Mouse (Mus musculus): Measurements from ENCODE around the gene Tmem158. TPM values are rescaled to one million over a fixed set of nuclear protein-coding genes. Genes with fewer than 3 reads are reported as not detected.

Tmem158 gene
- polyA plus RNA-seq, 1 experiment from 2014 or later, result 9.7 TPM

- Histone ChIP-seq H3K36me3 (ENCODE audit: control insufficient read depth, insufficient read depth, low read length) (no peaks in the 10 kb centered on the region), H3K4me3 (ENCODE audit: low read depth, low read length) (no peak overlapping the region), H3K27me3 (ENCODE audit: control insufficient read depth, insufficient read depth, low read length) (no peaks in the 10 kb centered on the region), H3K9me3 (ENCODE audit: control insufficient read depth, low read depth, low read length) (no peaks in the 10 kb centered on the region), H3K9ac (replicated peaks; ENCODE audit: low read depth, low read length) (no peak overlapping the region), H3K4me2 (replicated peaks; ENCODE audit: low read depth, low read length) (no peak overlapping the region), H3K4me1 (ENCODE audit: control insufficient read depth, insufficient read depth, low read length) (no peaks in the 10 kb centered on the region), H3K27ac (ENCODE audit: low read length) (no peak overlapping the region)
- ATAC-seq (ENCODE audit: insufficient number of reproducible peaks, insufficient read depth, low FRiP score, low read depth), result no peak
- whole genome bisulfite sequencing, result 75% methylated on average over 3 of the region's 3 CpGs
These were observed 33.3 kb downstream of the Tmem158 start for GRCm38 (mm10) chr9:123227106-123227750.

DNA sequence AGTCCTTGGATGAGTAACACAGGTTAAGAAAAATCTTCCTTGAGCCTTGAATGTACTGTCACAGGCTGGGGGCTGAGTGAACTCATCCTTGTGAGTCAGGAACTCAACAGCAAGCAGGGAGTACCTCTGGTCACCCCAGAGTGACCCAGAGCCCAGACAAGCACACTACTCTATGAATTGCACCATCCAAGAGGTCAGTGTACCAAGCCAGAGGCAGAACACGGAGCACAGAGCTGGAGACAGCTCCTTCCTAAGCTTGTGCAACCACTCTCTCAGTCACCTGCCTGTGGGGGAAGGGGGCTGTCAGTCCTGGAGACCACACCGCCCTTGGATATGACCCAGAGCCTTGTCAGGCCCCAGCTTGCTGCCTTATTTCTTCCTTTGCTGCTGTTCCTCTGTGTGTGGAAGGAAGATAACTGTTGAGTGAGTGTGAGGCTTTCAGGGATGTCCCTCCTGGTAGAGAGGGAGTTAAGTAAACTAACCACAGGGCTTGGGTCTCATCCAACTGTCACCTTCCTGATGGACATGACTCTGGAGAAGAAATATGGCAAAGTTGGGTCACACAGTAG lies 35.6 kb downstream of the Tmem158 start:
- 61% methylated on average over 2 of the region's 2 CpGs for WGBS
- no peak for ATAC-seq (ENCODE audit: insufficient number of reproducible peaks, insufficient read depth, low FRiP score, low read depth)
- no peaks in the 10 kb centered on the region for H3K27me3 ChIP-seq (ENCODE audit: control insufficient read depth, insufficient read depth, low read length)
- no peaks in the 10 kb centered on the region for H3K36me3 ChIP-seq (ENCODE audit: control insufficient read depth, insufficient read depth, low read length)
- no peaks in the 10 kb centered on the region for H3K4me1 ChIP-seq (ENCODE audit: control insufficient read depth, insufficient read depth, low read length)
- H3K9me3 ChIP-seq (ENCODE audit: control insufficient read depth, low read depth, low read length), result no peaks in the 10 kb centered on the region
- H3K9ac ChIP-seq (replicated peaks; ENCODE audit: low read depth, low read length), result no peak overlapping the region
- H3K4me3 ChIP-seq (ENCODE audit: low read depth, low read length), result no peak overlapping the region
- no peak overlapping the region for H3K4me2 ChIP-seq (replicated peaks; ENCODE audit: low read depth, low read length)
- no peak overlapping the region for H3K27ac ChIP-seq (ENCODE audit: low read length)

GRCm38 (mm10) chr9:123219826-123220225 lies 40.7 kb downstream of the Tmem158 start:
- 56% methylated on average over 5 of the region's 5 CpGs for WGBS
- Histone ChIP-seq H3K36me3 (ENCODE audit: control insufficient read depth, insufficient read depth, low read length) (no peaks in the 10 kb centered on the region), H3K4me3 (ENCODE audit: low read depth, low read length) (no peak overlapping the region), H3K27me3 (ENCODE audit: control insufficient read depth, insufficient read depth, low read length) (no peaks in the 10 kb centered on the region), H3K4me2 (replicated peaks; ENCODE audit: low read depth, low read length) (no peak overlapping the region), H3K27ac (ENCODE audit: low read length) (0 out of 2 replicates have a peak overlapping the region, but pooled peaks have one; percentile 39), H3K9ac (replicated peaks; ENCODE audit: low read depth, low read length) (no peak overlapping the region), H3K9me3 (ENCODE audit: control insufficient read depth, low read depth, low read length) (no peaks in the 10 kb centered on the region), H3K4me1 (ENCODE audit: control insufficient read depth, insufficient read depth, low read length) (no peaks in the 10 kb centered on the region)
- ATAC-seq (ENCODE audit: insufficient number of reproducible peaks, insufficient read depth, low FRiP score, low read depth), result no peak

DNA sequence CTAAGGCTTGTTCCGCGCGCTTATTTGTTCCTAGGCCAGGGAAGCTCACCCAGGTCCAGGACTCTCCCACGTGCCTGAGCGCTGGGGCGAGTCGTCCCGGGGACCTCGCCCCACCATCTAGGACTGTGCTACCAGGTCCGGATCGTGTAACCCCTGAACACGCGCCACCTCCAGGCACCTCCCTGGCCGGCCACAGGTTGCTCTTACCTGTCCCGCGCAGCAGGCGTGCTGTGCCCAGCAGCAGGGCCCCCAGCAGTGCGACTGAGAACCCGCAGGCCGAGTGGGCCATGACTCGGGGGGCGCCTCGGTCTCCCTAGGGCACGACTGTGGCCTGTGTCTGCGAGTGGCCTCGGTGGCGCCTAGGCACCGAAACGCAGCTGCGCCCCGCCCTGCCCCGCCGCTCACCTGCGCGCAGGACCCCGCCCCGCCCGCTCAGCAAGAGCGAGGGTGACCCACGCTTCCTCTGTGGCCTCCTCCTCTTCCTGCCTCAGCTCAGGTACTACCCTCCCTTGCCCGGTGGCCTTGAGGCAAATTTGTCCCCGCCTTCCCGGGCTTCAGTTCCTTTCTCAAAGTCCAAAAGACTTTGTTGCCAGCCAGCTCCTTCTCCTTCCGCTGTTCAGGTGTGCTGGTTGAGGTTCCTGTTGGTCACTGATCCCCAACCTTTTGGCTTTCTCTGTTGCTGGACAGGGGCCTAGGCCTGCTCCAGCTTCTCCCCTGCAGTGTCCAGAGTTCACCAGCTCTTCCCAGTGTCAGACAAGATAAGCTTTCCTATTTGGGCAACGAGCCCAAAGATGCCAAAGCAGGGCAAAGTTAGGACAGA lies 44.7 kb downstream of the Tmem158 start, which contains the start of gene Cdcp1:
Gene Cdcp1 (minus strand): TSS at position 418 of the 820 bp plus-strand sequence.
- Histone ChIP-seq H3K4me1 (ENCODE audit: control insufficient read depth, insufficient read depth, low read length) (no peaks in the 10 kb centered on the region), H3K9ac (replicated peaks; ENCODE audit: low read depth, low read length) (peak within 1 kb of the TSS; percentile 36; the same call in 1 of the 2 replicates), H3K9me3 (ENCODE audit: control insufficient read depth, low read depth, low read length) (no peaks in the 10 kb centered on the region), H3K4me2 (replicated peaks; ENCODE audit: low read depth, low read length) (peak within 1 kb of the TSS; percentile 43), H3K36me3 (ENCODE audit: control insufficient read depth, insufficient read depth, low read length) (no peaks in the 10 kb centered on the region), H3K27ac (ENCODE audit: low read length) (peak within 1 kb of the TSS; percentile 52; the same call in 1 of the 2 replicates), H3K4me3 (ENCODE audit: low read depth, low read length) (peak within 1 kb of the TSS; percentile 37), H3K27me3 (ENCODE audit: control insufficient read depth, insufficient read depth, low read length) (no peaks in the 10 kb centered on the region)
- ATAC-seq (ENCODE audit: insufficient number of reproducible peaks, insufficient read depth, low FRiP score, low read depth), result peak; percentile 92
- WGBS, result 6% methylated on average over 45 of the region's 45 CpGs

GRCm38 (mm10) chr9:123213371-123213770 lies 47.2 kb downstream of the Tmem158 start:
- 68% methylated on average over 9 of the region's 9 CpGs for WGBS
- H3K9ac ChIP-seq (replicated peaks; ENCODE audit: low read depth, low read length), result no peak overlapping the region

More at GRCm38 (mm10) chr9:123213371-123213770, 47.2 kb downstream of the Tmem158 start:
- Histone ChIP-seq H3K9me3 (ENCODE audit: control insufficient read depth, low read depth, low read length) (no peaks in the 10 kb centered on the region), H3K36me3 (ENCODE audit: control insufficient read depth, insufficient read depth, low read length) (no peaks in the 10 kb centered on the region), H3K27me3 (ENCODE audit: control insufficient read depth, insufficient read depth, low read length) (no peaks in the 10 kb centered on the region), H3K4me2 (replicated peaks; ENCODE audit: low read depth, low read length) (no peak overlapping the region), H3K4me1 (ENCODE audit: control insufficient read depth, insufficient read depth, low read length) (no peaks in the 10 kb centered on the region), H3K27ac (ENCODE audit: low read length) (no peak overlapping the region), H3K4me3 (ENCODE audit: low read depth, low read length) (no peak overlapping the region)
- ATAC-seq (ENCODE audit: insufficient number of reproducible peaks, insufficient read depth, low FRiP score, low read depth), result no peak

Other genes with a start within 250 kb of the Tmem158 start
- 24.8 and 24.9 TPM in 2 replicates for gene Tmem42, start 239.4 kb downstream of the Tmem158 start, polyA plus RNA-seq (2014; fragmentation: Nextera tagmentation; extraction: Ambion mirVana)
- 0.87 TPM in 1 of 2 replicates, not detected in the other for gene Tgm4, start 226.0 kb downstream of the Tmem158 start, polyA plus RNA-seq (2014; fragmentation: Nextera tagmentation; extraction: Ambion mirVana)
- 55.9 and 57.3 TPM in 2 replicates for gene Zdhhc3, start 147.6 kb downstream of the Tmem158 start, polyA plus RNA-seq (2014; fragmentation: Nextera tagmentation; extraction: Ambion mirVana)
- 123 and 133 TPM in 2 replicates for gene Exosc7, start 147.5 kb downstream of the Tmem158 start, polyA plus RNA-seq (2014; fragmentation: Nextera tagmentation; extraction: Ambion mirVana)
- 0.26 TPM in 1 of 2 replicates, not detected in the other for gene Clec3b, start 109.8 kb downstream of the Tmem158 start, polyA plus RNA-seq (2014; fragmentation: Nextera tagmentation; extraction: Ambion mirVana)
- 15.1 and 15.8 TPM in 2 replicates for gene Cdcp1, start 44.7 kb downstream of the Tmem158 start, polyA plus RNA-seq (2014; fragmentation: Nextera tagmentation; extraction: Ambion mirVana)
- gene Lars2, start 106.2 kb upstream of the Tmem158 start, polyA plus RNA-seq (2014; fragmentation: Nextera tagmentation; extraction: Ambion mirVana), result 1,824 and 1,882 TPM in 2 replicates
- gene Limd1, start 217.9 kb upstream of the Tmem158 start, polyA plus RNA-seq (2014; fragmentation: Nextera tagmentation; extraction: Ambion mirVana), result 56.3 and 61.0 TPM in 2 replicates